Comparison of ENCODE assay signal across 25 mouse cellular contexts in genomic region chr6:41684911-41685310, GRCm38 (mm10). TPM values are rescaled to one million over a fixed set of nuclear protein-coding genes. Genes with fewer than 3 reads are reported as not detected.
DNase-seq lines count a peak whose midpoint lies in the region; ATAC-seq and TF ChIP-seq lines count a peak whose summit lies in the region.
"Had no signal": no experiment of that assay in that cellular context is flagged by ENCODE, and none has a peak within 500 bp of the region (broad histone marks: within the 10 kb centered on the region; RNA-seq: fewer than 3 reads in every experiment).

No protein-coding gene starts in this region.

- no peak overlapping the region for H3K9ac ChIP-seq in MEL (ENCODE audit: control insufficient read depth, low read depth, low read length, poor library complexity, severe bottlenecking)
- no peak overlapping the region for H3K9ac ChIP-seq in liver, embryonic 12.5 days
- H3K9ac ChIP-seq in liver, embryonic 16.5 days (ENCODE audit: low read depth, low read length), result no peak overlapping the region
- H3K9ac ChIP-seq: embryonic facial prominence, embryonic 12.5 days; forebrain, embryonic 13.5 days; forebrain, postnatal 0 days; hindbrain, embryonic 12.5 days had no signal

- peak overlapping the region; percentile 68 for H3K27ac ChIP-seq in MEL (ENCODE audit: control insufficient read depth, low read depth, low read length)
- peak overlapping the region; percentile 68 for H3K27ac ChIP-seq in liver, embryonic 12.5 days
- H3K27ac ChIP-seq in liver, embryonic 16.5 days (ENCODE audit: low read length), result peak overlapping the region; percentile 0; the same call in 1 of the 2 replicates
- H3K27ac ChIP-seq: embryonic facial prominence, embryonic 12.5 days; forebrain, embryonic 13.5 days; heart, embryonic 10.5 days; hindbrain, embryonic 12.5 days had no signal

- peak; percentile 78 to 87 for TF ChIP-seq EP300 in MEL (IDR thresholded peaks at IDR 0.05; ENCODE audit: low read depth in 1 of 2, low read length in 2 of 2)

- DNase-seq in G1E (ENCODE audit: low spot score) (no peak), MEL (ENCODE audit: low read depth, low spot score) (peak; percentile 67)
- no peak for DNase-seq in thymus, postnatal 36 days
- DNase-seq in cerebellum, postnatal 25 days, result no peak
- DNase-seq in gastrocnemius, postnatal 10 days, result no peak
- no peak for DNase-seq in cerebellum, adult 18-20 months
- DNase-seq: adrenal gland, adult 2 months; adrenal gland, postnatal 25 days; cerebellum, adult 8-10 months; cerebellum, postnatal 14 days; forebrain, postnatal 0 days; gastrocnemius, postnatal 25 days; heart, postnatal 10 days; heart, postnatal 4 days had no signal

- H3K4me2 ChIP-seq in liver, embryonic 12.5 days, result no peak overlapping the region
- H3K4me2 ChIP-seq in liver, embryonic 16.5 days (ENCODE audit: low read depth, low read length), result no peak overlapping the region
- H3K4me2 ChIP-seq: embryonic facial prominence, embryonic 12.5 days; forebrain, embryonic 13.5 days; hindbrain, embryonic 12.5 days had no signal

- no peaks in the 10 kb centered on the region for H3K9me3 ChIP-seq in G1E (replicated peaks)
- no peaks in the 10 kb centered on the region for H3K9me3 ChIP-seq in MEL (replicated peaks; ENCODE audit: insufficient read depth, low read length)
- no peaks in the 10 kb centered on the region for H3K9me3 ChIP-seq in liver, embryonic 12.5 days (replicated peaks)
- no peaks in the 10 kb centered on the region for H3K9me3 ChIP-seq in liver, embryonic 16.5 days (replicated peaks; ENCODE audit: control insufficient read depth, low read length)
- H3K9me3 ChIP-seq: embryonic facial prominence, embryonic 12.5 days; forebrain, embryonic 13.5 days; heart, embryonic 10.5 days; hindbrain, embryonic 12.5 days had no signal

- H3K27me3 ChIP-seq in G1E (ENCODE audit: insufficient read depth, low read length), result peaks cover 6% of the 10 kb centered on the region; the same call in 1 of the 2 replicates
- H3K27me3 ChIP-seq in MEL (ENCODE audit: control insufficient read depth in 1 of 2, insufficient read depth in 2 of 2, low read length in 2 of 2), result no peaks in the 10 kb centered on the region
- peaks cover 5% of the 10 kb centered on the region for H3K27me3 ChIP-seq in liver, embryonic 12.5 days (replicated peaks)
- H3K27me3 ChIP-seq in liver, embryonic 16.5 days (ENCODE audit: control insufficient read depth, insufficient read depth, low read depth, low read length), result no peaks in the 10 kb centered on the region
- H3K27me3 ChIP-seq: embryonic facial prominence, embryonic 12.5 days; forebrain, embryonic 13.5 days; hindbrain, embryonic 12.5 days had no signal

- no peaks in the 10 kb centered on the region for H3K79me2 ChIP-seq in MEL (ENCODE audit: control insufficient read depth, insufficient read depth, low read length, poor library complexity)

- H3K36me3 ChIP-seq in G1E (replicated peaks), result peaks cover 55% of the 10 kb centered on the region
- H3K36me3 ChIP-seq in MEL (ENCODE audit: control insufficient read depth in 1 of 2, insufficient read depth in 2 of 2, low read length in 2 of 2), result peaks cover 18 to 24% of the 10 kb centered on the region in 2 experiments
- peaks cover 58% of the 10 kb centered on the region for H3K36me3 ChIP-seq in liver, embryonic 12.5 days
- H3K36me3 ChIP-seq in liver, embryonic 16.5 days (ENCODE audit: control insufficient read depth, insufficient read depth), result peaks cover 52% of the 10 kb centered on the region
- H3K36me3 ChIP-seq: embryonic facial prominence, embryonic 12.5 days; heart, embryonic 10.5 days; hindbrain, embryonic 12.5 days had no signal

- WGBS in liver, embryonic 12.5 days (ENCODE audit: insufficient replicate concordance), result 16% methylated on average over 5 of the region's 5 CpGs
- 19% methylated on average over 5 of the region's 5 CpGs for WGBS in liver, embryonic 16.5 days (ENCODE audit: insufficient replicate concordance)

- TF ChIP-seq POLR2A in MEL (IDR thresholded peaks at IDR 0.05; ENCODE audit: control insufficient read depth in 1 of 2, insufficient read depth in 1 of 2, low read depth in 1 of 2, low read length in 2 of 2, poor library complexity in 1 of 2), result no peak

- H3K4me3 ChIP-seq in G1E (ENCODE audit: low read depth, low read length), result no peak overlapping the region
- no peak overlapping the region for H3K4me3 ChIP-seq in MEL (ENCODE audit: control insufficient read depth in 1 of 2, insufficient read depth in 1 of 2, low read depth in 2 of 2, low read length in 2 of 2)
- H3K4me3 ChIP-seq in liver, embryonic 12.5 days, result no peak overlapping the region
- H3K4me3 ChIP-seq in liver, embryonic 16.5 days (ENCODE audit: low read depth, low read length), result no peak overlapping the region
- H3K4me3 ChIP-seq: embryonic facial prominence, embryonic 12.5 days; forebrain, embryonic 13.5 days; heart, embryonic 10.5 days; hindbrain, embryonic 12.5 days had no signal

- peaks cover 18% of the 10 kb centered on the region for H3K4me1 ChIP-seq in G1E (ENCODE audit: insufficient read depth, low read depth, low read length)
- peaks cover 19 to 20% of the 10 kb centered on the region in 2 experiments for H3K4me1 ChIP-seq in MEL (ENCODE audit: control insufficient read depth in 1 of 2, insufficient read depth in 2 of 2, low read length in 2 of 2)
- H3K4me1 ChIP-seq in liver, embryonic 12.5 days, result peaks cover 56% of the 10 kb centered on the region
- H3K4me1 ChIP-seq in liver, embryonic 16.5 days (ENCODE audit: control insufficient read depth, low read depth, low read length), result peaks cover 10% of the 10 kb centered on the region
- H3K4me1 ChIP-seq: embryonic facial prominence, embryonic 12.5 days; forebrain, embryonic 13.5 days; heart, embryonic 10.5 days; hindbrain, embryonic 12.5 days had no signal

- TF ChIP-seq CTCF in G1E (IDR thresholded peaks at IDR 0.05; ENCODE audit: low read depth, low read length) (no peak), MEL (IDR thresholded peaks at IDR 0.05 in 2 of 3, conservative IDR thresholded peaks at IDR 0.05 in 1 of 3; ENCODE audit: control insufficient read depth in 1 of 3, insufficient read depth in 1 of 3, low read depth in 2 of 3, low read length in 3 of 3, poor library complexity in 1 of 3, severe bottlenecking in 1 of 3) (no peak)

- TF ChIP-seq RAD21 in MEL (IDR thresholded peaks at IDR 0.05; ENCODE audit: low read depth, low read length), result no peak

- ATAC-seq in G1E (ENCODE audit: extremely low read depth, insufficient number of reproducible peaks, low FRiP score, poor library complexity, severe bottlenecking), result peak; percentile 4; the same call in 1 of the 2 replicates
- peak; percentile 88 for ATAC-seq in liver, embryonic 12.5 days
- ATAC-seq in liver, embryonic 16.5 days (ENCODE audit: low read depth), result peak; percentile 76
- ATAC-seq: forebrain, embryonic 13.5 days; forebrain, postnatal 0 days; hindbrain, embryonic 16.5 days had no signal

TF ChIP-seq in MEL, 35 proteins besides CTCF, POLR2A, EP300 and RAD21 (continues in another document):
- TF ChIP-seq SIN3A (IDR thresholded peaks at IDR 0.05; ENCODE audit: low read length) (peak; percentile 64), E2F4 (IDR thresholded peaks at IDR 0.05; ENCODE audit: borderline replicate concordance, low read depth, low read length) (no peak), POLR2AphosphoS2 (IDR thresholded peaks at IDR 0.05; ENCODE audit: low read length) (no peak), ETS1 (IDR thresholded peaks at IDR 0.05; ENCODE audit: low read depth, low read length) (peak; percentile 81), MYB (IDR thresholded peaks at IDR 0.05; ENCODE audit: low read depth, low read length) (no peak), CHD2 (IDR thresholded peaks at IDR 0.05; ENCODE audit: low read length) (no peak; the same call in 1 of the 2 replicates), ZKSCAN1 (IDR thresholded peaks at IDR 0.05; ENCODE audit: low read depth, low read length) (no peak)

RNA-seq across cellular contexts. Expression of gene Llcfc1, which starts 0.7 kb away (rescaled TPM):
- not detected in 2 replicates for total RNA-seq in G1E (2014; fragmentation: Nextera tagmentation)
- not detected in 2 replicates for total RNA-seq in G1E (2017)
- polyA plus RNA-seq in G1E (2012), result not detected in 2 replicates
- not detected in 2 replicates for total RNA-seq in MEL (2012; rRNA removed)
- polyA plus RNA-seq in MEL (2012; ENCODE audit: insufficient read depth in 1 of 2, insufficient read length in 2 of 2, low read depth in 1 of 2, low replicate concordance in 2 of 2, missing spikeins in 1 of 2), result not detected
- polyA plus RNA-seq in liver, embryonic 12.5 days (2016; fragmentation: Nextera tagmentation; extraction: Ambion mirVana), result not detected in 2 replicates
- polyA plus RNA-seq in liver, embryonic 16.5 days (2015; fragmentation: Nextera tagmentation; extraction: Ambion mirVana), result not detected in 2 replicates
- total RNA-seq in gastrocnemius, postnatal 10 days (2021), result not detected
- total RNA-seq: adrenal gland, adult 2 months; adrenal gland, postnatal 25 days; forebrain, postnatal 0 days; gastrocnemius, adult 18-20 months; gastrocnemius, postnatal 25 days; granulocyte monocyte progenitor cell, adult 5-6 weeks; heart, postnatal 10 days; heart, postnatal 4 days had no signal
- polyA plus RNA-seq: adrenal gland, adult 2 months; cortical plate, adult 2 months; embryonic facial prominence, embryonic 12.5 days; forebrain, embryonic 13.5 days; forebrain, postnatal 0 days; heart, embryonic 10.5 days; heart, embryonic 14.5 days; hindbrain, embryonic 12.5 days; hindbrain, embryonic 16.5 days had no signal

RNA-seq across cellular contexts. Expression of gene Trpv5, which starts 4.3 kb away (rescaled TPM):
- total RNA-seq in G1E (2014; fragmentation: Nextera tagmentation) (not detected in 2 replicates), G1E (2017) (0.16 TPM in 1 of 2 replicates, not detected in the other), MEL (2012; rRNA removed) (0.07 and 0.12 TPM in 2 replicates)
- polyA plus RNA-seq in G1E (2012) (not detected in 2 replicates), MEL (2012; ENCODE audit: insufficient read depth in 1 of 2, insufficient read length in 2 of 2, low read depth in 1 of 2, low replicate concordance in 2 of 2, missing spikeins in 1 of 2) (under 1 TPM in 1 of 2 experiments, not detected in 1; 0.26 TPM)
- polyA plus RNA-seq in liver, embryonic 12.5 days (2016; fragmentation: Nextera tagmentation; extraction: Ambion mirVana), result 0.05 and 0.07 TPM in 2 replicates
- 0.05 and 0.06 TPM in 2 replicates for polyA plus RNA-seq in liver, embryonic 16.5 days (2015; fragmentation: Nextera tagmentation; extraction: Ambion mirVana)
- not detected for total RNA-seq in gastrocnemius, postnatal 10 days (2021)
- total RNA-seq: adrenal gland, adult 2 months; adrenal gland, postnatal 25 days; forebrain, postnatal 0 days; gastrocnemius, adult 18-20 months; gastrocnemius, postnatal 25 days; granulocyte monocyte progenitor cell, adult 5-6 weeks; heart, postnatal 10 days; heart, postnatal 4 days had no signal
- polyA plus RNA-seq: adrenal gland, adult 2 months; cortical plate, adult 2 months; embryonic facial prominence, embryonic 12.5 days; forebrain, embryonic 13.5 days; forebrain, postnatal 0 days; heart, embryonic 10.5 days; heart, embryonic 14.5 days; hindbrain, embryonic 12.5 days; hindbrain, embryonic 16.5 days had no signal

RNA-seq across cellular contexts. Expression of gene Kel, which starts 19.2 kb away (rescaled TPM):
- total RNA-seq in G1E (2014; fragmentation: Nextera tagmentation), result 26.4 and 152 TPM in 2 replicates
- 14.7 and 16.5 TPM in 2 replicates for total RNA-seq in G1E (2017)
- 1.1 and 1.6 TPM in 2 replicates for polyA plus RNA-seq in G1E (2012)
- 21.5 and 31.0 TPM in 2 replicates for total RNA-seq in MEL (2012; rRNA removed)
- polyA plus RNA-seq in MEL (2012; ENCODE audit: insufficient read depth in 1 of 2, insufficient read length in 2 of 2, low read depth in 1 of 2, low replicate concordance in 2 of 2, missing spikeins in 1 of 2), result 10 to 100 TPM in 1 of 2 experiments, not detected in 1; 79.6 TPM
- 275 and 280 TPM in 2 replicates for polyA plus RNA-seq in liver, embryonic 12.5 days (2016; fragmentation: Nextera tagmentation; extraction: Ambion mirVana)
- polyA plus RNA-seq in liver, embryonic 16.5 days (2015; fragmentation: Nextera tagmentation; extraction: Ambion mirVana), result 308 and 322 TPM in 2 replicates
- 1 to 10 TPM in 1 of 2 experiments, not detected in 1; 2.3 TPM for total RNA-seq in gastrocnemius, postnatal 10 days (2021)
- total RNA-seq: adrenal gland, postnatal 25 days; forebrain, postnatal 0 days; gastrocnemius, adult 18-20 months; gastrocnemius, postnatal 25 days had no signal
- polyA plus RNA-seq: adrenal gland, adult 2 months; cortical plate, adult 2 months; forebrain, postnatal 0 days had no signal

RNA-seq across cellular contexts. Expression of gene Trpv6, which starts 48.7 kb away (rescaled TPM):
- total RNA-seq in G1E (2014; fragmentation: Nextera tagmentation), result not detected in 2 replicates
- total RNA-seq in G1E (2017), result 0.05 and 0.12 TPM in 2 replicates
- polyA plus RNA-seq in G1E (2012), result not detected in 2 replicates
- not detected in 2 replicates for total RNA-seq in MEL (2012; rRNA removed)
- not detected for polyA plus RNA-seq in MEL (2012; ENCODE audit: insufficient read depth in 1 of 2, insufficient read length in 2 of 2, low read depth in 1 of 2, low replicate concordance in 2 of 2, missing spikeins in 1 of 2)
- polyA plus RNA-seq in liver, embryonic 12.5 days (2016; fragmentation: Nextera tagmentation; extraction: Ambion mirVana), result 0.10 and 0.19 TPM in 2 replicates
- polyA plus RNA-seq in liver, embryonic 16.5 days (2015; fragmentation: Nextera tagmentation; extraction: Ambion mirVana), result 0.02 and 0.06 TPM in 2 replicates
- not detected for total RNA-seq in gastrocnemius, postnatal 10 days (2021)
- total RNA-seq: adrenal gland, adult 2 months; adrenal gland, postnatal 25 days; forebrain, postnatal 0 days; gastrocnemius, adult 18-20 months; gastrocnemius, postnatal 25 days; granulocyte monocyte progenitor cell, adult 5-6 weeks; heart, postnatal 10 days; heart, postnatal 4 days had no signal
- polyA plus RNA-seq: adrenal gland, adult 2 months; heart, embryonic 14.5 days had no signal

Comparison
In these comparisons a context has a peak if more than half of its experiments do, and no peak if none do; other contexts are left out.
1. ATAC-seq: peak in every context shown above with its lines; median percentile 88 in liver, embryonic 12.5 days; 76 in liver, embryonic 16.5 days; 4 in G1E.
2. H3K27ac ChIP-seq: peak in every context shown above with its lines; median percentile 68 in MEL; 68 in liver, embryonic 12.5 days; 0 in liver, embryonic 16.5 days.